Mouse (Mus musculus) ovary, postnatal 36 days (tissue): ENCODE measurements at regions not wholly inside any gene's neighbourhood (a gene's known extent, or its start where the extent isn't known, plus 50 kb on each side); places are given as distances from the start of the nearest gene placed in this dataset.
"Not testable (repeated sequence)": the region's sequence is repeated elsewhere in the genome, so short reads cannot be mapped to it uniquely, and the experiment has no call there.

Experiments
- DNase-seq: peaks from one replicate; pipeline ENCODE4 v3.0.0; 2022; ENCODE audit warnings: low spot score, mixed read lengths

DNA sequence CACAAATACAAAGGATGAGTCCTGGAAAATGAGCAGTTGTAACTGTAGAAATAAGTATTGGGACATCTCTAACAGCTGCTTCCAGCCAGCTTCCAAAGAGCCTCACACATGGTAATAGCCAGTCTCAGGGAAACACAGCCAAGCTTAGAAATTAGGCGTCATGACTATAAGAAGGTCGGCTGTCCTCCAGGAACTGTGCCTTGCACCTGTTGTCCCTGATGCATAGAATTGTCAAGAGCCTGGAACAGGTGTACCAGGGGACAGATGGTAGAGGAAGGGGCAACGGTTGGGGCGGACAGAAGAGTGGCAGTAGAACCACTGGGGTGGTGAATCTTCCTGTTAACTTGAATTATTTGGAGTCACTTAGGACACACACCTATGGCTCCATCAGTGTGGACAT, 162.1 kb downstream of the Trib2 start:
- DNase-seq, result no peak

DNA sequence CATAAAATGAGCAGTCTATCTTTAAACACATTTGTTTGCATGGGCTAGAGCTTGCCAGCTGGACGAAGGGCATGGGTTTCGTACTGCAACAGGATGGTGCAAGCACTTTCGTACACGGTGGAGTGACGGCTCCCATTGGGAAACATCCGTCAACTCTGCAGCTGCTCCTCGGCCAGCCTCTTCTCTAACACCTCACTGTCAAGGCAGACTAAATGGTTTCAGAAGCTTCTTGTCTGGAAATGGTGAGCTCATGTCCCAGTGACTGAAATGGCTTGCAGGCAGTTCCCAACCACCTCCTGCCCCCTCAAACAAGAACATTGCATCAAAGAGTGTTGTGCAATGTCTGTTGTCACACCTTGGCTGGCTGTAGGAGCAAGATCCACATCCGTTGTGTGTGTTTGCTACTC, 163.4 kb downstream of the Trib2 start:
- peak; percentile 5 for DNase-seq

DNA sequence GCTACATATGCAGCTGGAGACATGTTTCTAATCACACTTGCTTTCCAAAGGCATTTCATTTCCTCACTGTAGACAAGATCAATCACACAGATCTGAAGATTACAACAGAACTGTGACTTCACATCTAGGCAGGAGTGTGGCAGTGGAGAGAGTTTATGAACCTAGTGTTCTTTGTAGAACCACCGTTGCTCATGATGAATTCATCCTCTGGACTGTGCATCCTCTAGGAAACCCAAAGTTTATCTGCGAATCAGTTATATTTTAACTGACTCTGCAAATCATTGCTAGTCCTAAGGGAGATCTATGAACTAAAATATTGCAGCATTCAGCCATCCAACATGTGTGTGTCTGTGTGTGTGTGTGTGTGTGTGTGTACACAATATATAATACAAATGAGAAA, 165.4 kb downstream of the Trib2 start:
- DNase-seq, result no peak

DNA sequence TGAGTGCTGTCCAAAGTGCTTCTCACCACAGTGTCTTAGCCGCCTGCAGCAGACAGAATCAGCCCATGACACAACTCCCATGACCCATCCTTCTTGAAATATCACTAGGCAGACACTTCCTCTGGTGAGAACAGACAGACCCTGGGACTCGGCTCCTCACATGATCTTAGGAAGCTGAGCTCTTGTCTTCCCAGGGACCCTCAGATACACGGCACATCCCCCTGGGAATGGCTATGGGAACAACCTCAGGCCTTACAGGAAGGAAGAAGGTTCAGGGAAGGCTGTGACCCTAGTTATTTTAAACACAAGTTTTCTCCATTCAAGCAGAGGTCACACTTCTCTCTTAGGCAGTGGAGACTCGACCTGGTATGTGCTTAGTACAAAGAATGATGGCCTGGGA, 166.8 kb downstream of the Trib2 start:
- DNase-seq, result no peak

DNA sequence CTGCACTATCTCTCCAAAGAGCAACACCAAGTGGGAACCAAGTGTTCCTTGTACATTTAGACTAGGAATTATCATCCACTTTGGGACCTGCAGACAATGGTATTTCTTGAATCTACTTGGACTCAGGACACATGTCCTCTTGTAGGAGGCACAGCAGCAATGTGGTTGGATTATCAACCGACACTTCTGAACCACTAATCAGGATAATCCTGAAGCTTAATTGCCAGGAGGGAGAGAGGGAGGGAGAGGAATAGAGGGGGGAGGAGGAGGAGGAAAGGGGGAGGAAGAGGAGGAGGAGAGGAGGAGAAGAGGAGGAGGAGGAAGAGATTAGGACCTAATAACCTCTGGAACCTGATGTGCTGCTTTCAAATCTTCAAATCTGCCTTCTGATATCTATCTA, 167.5 kb downstream of the Trib2 start:
- no peak for DNase-seq

DNA sequence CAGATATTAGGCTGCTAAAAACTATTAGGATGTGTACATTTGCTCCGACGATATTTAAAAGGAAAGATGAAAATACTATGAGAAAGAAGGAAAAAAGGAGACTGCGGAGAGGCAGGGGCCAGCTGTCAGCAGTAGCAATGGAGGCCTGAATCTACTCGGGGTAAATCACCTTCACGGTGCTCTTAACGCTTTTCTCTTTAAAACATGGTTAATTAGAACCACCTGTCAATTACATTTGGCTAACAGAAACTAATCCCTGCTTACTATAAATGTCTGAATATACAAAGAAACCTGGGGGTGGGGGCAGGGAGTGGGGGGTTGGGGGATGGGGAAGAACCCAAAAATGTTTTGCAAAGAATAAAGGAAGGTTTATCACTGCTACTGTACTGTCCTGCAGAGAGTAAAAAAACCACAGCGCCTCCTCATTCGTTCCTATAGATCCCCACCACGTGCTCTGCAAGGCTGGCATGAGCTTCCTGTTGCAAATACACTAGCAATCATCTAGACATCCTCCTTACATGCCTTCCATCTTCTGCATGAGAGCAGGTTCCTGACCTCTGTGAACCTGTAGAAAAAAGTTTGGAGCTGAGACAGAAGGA, 172.5 kb downstream of the Trib2 start:
- no peak for DNase-seq

GRCm38 (mm10) chr12:15643669-15644068, 173.1 kb downstream of the Trib2 start:
- DNase-seq, result no peak

DNA sequence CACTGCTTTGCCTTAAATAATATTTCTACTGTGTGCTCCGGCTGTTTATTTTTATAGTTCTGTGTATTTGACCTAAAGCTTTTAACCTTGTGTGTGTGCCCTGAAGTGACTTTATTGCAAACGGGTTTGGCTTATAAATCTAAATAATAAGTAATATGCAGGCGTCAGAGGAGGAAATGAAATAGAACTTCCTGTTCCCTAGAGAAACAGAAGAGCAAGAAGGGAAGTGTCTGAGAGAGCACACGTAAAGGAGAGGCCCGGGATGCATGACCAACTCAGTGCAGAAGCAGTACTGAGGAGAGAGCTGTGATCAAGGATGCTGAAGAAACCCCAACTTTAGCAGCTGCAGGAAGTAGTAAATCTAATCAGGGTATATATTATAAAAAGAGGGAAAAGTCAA, 176.4 kb downstream of the Trib2 start:
- no peak for DNase-seq

DNA sequence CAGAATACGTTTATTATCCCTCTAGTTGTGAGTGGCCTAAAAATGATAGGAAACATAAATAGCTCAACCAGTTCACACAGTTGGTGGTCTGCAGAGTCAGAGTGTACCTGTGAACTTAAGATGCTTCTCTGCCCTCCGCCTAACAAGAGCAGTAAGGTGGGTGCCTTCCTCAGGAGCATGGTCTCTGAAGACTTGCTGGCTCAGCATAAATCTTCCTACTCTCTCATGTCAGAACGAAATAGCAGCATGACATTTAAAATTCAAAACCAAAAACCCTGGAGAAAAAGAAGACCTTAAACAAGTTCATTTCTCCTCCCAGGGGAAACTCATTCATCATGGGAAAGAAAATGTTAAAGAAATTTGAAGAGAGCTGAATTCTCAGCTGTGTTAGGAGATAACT, 186.8 kb downstream of the Trib2 start:
- DNase-seq, result no peak

DNA sequence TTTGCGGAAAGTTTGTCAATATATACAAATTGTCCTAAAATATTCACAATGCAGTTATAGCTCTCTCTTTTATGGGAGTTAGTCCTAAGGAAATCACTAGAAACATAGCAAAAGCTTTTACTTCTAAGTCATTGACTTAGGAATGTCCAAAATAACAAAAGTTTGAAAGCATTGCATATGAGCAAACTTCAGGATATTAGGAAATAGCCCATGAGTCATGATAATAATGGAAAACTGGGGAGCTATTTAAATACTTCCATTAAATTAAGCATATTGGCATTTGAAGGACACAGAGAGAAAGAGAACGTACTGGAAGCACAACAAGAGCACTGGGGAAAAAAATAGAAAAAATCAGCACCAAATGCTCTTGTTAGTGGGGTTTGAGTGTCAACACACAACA, 197.2 kb downstream of the Trib2 start:
- DNase-seq, result no peak

GRCm38 (mm10) chr12:15617312-15617711, 199.4 kb downstream of the Trib2 start:
- DNase-seq, result no peak

- no peak for DNase-seq
These were observed 204.7 kb downstream of the Trib2 start for GRCm38 (mm10) chr12:15611847-15612580.

GRCm38 (mm10) chr12:15607091-15607490, 209.6 kb downstream of the Trib2 start:
- DNase-seq, result no peak

DNA sequence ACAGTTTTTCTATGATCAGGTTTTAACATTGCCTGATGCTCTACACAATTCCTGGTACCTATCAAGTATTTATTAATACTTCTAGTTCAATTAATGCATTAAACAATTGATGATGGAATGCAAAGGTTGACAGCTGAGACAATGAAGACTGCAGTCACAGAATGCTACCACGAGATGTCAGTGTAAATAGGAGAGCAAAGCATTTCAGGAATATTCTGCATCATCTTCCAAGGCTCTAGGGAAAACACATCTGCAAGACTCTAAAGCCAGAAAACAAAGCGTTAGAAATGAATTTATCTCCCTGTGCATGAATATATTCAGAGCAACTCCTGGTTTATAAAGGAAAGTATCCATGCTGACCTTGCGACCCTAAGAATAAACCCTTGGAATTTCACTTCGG, 210.6 kb downstream of the Trib2 start:
- DNase-seq, result no peak

DNA sequence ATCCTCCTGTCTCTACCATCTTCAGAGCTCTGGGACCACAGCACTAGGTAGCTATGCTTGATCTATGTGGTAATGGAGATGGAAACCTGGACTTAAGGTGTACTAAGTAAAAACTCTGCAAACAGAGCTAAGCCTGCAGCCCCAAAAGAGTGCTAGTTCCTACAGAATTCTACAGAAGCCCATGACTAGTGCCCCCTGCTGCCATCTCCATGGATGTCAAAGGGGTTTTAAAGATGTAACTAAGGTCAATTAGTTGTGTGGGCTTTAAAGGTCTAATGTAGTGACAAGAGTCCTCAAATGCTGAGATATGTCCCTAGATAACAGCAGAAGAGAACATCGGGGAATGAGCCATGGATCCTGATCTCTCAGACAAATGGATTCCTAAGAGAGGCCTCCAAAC, 212.1 kb downstream of the Trib2 start:
- no peak for DNase-seq

DNA sequence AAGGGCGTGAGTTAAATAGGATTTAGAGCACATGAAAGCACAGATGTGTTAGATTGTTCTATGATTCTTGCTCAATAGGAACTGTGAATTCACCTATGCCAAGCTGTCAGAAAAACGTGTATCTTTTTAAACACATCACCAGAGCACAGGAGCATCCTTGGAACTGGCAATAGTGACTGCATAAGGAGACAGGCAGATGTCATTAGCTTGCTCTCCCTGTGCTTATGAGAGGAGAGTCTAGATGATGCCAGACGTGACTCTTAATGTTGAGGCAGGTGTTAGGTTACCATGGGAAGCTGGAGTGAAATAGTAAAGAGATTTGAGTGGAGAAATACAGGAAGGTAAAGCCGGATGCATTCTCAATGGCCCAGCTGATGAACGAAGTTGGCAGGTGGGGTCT, 212.8 kb downstream of the Trib2 start:
- DNase-seq, result no peak

DNA sequence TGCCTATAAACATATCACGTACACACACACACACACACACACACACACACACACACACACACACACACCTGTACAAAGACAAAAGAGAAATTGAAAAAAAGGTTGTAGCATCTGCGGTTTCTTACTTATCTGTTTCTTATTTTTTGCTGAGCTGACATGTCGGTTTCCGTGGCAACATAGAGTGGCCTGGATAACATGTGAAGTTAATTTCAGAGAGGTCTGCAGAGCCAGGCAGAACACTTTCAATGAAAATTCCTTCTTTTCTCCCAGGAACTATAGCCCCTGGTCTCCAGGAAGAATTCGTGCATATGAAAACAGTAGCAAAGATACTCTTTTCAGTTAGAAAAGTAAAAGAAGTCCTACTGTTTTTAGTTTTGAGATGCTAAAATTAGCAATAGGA, 213.4 kb downstream of the Trib2 start:
- DNase-seq, result no peak

GRCm38 (mm10) chr12:15594704-15595103, 222.0 kb downstream of the Trib2 start:
- DNase-seq, result no peak

DNA sequence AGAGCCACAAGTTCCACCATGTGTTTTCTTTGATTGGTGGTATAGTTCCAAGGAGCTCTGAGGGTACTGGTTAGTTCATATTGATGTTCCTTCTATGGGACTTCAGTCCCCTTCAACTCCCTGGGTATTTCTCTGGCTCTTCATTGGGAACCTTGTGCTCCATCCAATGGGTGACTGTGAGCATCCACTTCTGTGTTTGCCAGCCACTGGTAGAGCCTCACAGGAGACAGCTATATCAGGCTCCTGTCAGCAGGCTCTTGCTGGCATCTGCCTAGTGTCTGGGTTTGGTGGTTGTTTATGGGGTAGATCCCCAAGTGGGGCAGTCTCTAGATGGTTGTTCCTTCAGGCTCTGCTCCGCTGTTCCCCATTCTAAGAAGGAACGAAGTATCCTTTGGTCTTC, 228.9 kb downstream of the Trib2 start:
- DNase-seq, result not testable (repeated sequence)

DNA sequence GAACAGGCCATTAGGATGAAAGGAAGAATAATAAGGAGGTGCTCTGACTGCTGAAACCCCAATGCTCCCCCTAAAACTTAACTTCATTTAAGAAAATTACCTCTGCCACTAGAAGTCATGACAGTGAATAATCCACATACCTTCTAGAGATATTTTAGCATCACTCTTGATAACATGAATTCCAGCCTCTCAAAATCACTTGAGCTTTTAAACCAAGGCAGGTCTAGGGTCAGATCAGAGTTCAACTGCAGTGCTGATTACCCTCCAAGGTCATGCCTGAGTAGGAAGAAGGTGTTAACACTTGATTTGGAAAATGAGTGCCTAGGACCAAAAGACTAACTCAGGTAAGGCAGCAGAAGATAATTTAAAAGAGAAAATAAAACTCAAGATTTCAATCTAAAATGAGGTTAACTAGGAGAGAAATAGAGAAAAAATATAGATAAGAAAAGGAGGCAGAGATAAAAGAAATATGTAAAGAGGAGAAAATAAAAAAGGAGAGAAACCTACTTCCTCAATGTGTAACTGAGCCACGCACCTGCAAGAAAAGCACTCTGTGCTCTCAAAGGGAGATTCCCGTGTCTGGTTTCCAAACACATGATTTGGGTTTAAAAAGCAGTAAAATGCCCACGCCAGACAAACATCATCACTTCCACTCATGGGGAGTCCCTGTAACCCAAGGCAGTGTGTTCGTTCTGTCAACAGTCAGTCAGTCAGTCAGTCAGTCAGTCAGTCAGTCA, 229.8 kb downstream of the Trib2 start:
- DNase-seq, result no peak

- DNase-seq, result no peak
These were observed 230.9 kb downstream of the Trib2 start for GRCm38 (mm10) chr12:15585845-15586244.

DNA sequence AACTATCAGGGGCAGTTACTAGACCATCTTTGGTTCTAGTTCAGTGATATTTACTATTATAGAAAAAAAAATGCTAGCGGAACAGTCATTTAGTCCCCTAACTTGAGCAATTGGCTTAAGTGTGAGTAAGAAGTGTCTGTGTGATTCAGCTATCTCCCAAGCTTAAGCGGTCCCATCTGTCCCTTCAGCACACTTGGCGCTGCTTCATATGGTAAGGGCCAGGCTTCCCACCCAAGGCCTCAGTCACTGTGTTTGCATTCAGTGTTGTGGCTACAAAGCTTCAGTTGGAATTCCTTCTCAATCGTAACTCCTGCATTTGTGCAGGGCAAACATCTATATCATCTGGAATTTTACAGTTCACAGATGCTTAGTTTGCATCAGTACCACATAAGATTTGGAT, 232.0 kb downstream of the Trib2 start:
- no peak for DNase-seq

GRCm38 (mm10) chr12:15566785-15567109, 250.0 kb downstream of the Trib2 start:
- DNase-seq, result no peak
